Mouse (Mus musculus) intestine, embryonic 14.5 days (tissue): ENCODE measurements around the gene Unc50. TPM values are rescaled to one million over a fixed set of nuclear protein-coding genes. Genes with fewer than 3 reads are reported as not detected.

Source experiments
- ATAC-seq: fragments of 200-750 bp; cut with Nextera tagmentation; replicated peaks from 2 replicates; pipeline ENCODE4 v1.8.0; 2017; ENCODE audit warnings: low read depth, moderate number of reproducible peaks, moderate TSS enrichment, moderate library complexity; ENCODE audit not compliant: low FRiP score, low TSS enrichment
- DNase-seq: peaks from one replicate; pipeline ENCODE4 v3.0.0-alpha.2; 2018; ENCODE audit warnings: low spot score
- H3K27ac ChIP-seq: fragments of 300-500 bp; sonication (generic); 2 replicates; pipeline ENCODE4 v1.5.1; 2014; ENCODE audit warnings: low read depth, mild to moderate bottlenecking, control low read depth
- H3K27me3 ChIP-seq: fragments of 300-500 bp; sonication (generic); replicated peaks from 2 replicates; pipeline ENCODE4 v1.6.1; 2014; ENCODE audit warnings: low read length, control low read depth; ENCODE audit not compliant: control insufficient read depth, insufficient read depth
- H3K36me3 ChIP-seq: fragments of 300-500 bp; sonication (generic); 2 replicates; pipeline ENCODE4 v1.6.1; 2014; ENCODE audit warnings: low read length, control low read depth; ENCODE audit not compliant: control insufficient read depth, insufficient read depth
- H3K4me1 ChIP-seq: fragments of 300-500 bp; sonication (generic); replicated peaks from 2 replicates; pipeline ENCODE4 v1.6.1; 2014; ENCODE audit warnings: low read length, control low read depth, mixed read lengths; ENCODE audit not compliant: control insufficient read depth, insufficient read depth
- H3K4me2 ChIP-seq: fragments of 300-500 bp; sonication (generic); 2 replicates; pipeline ENCODE4 v1.6.1; 2014; ENCODE audit warnings: low read length
- H3K4me3 ChIP-seq: fragments of 300-500 bp; sonication (generic); 2 replicates; pipeline ENCODE4 v1.5.1; 2014; ENCODE audit warnings: low read depth, low read length, control low read depth, mixed read lengths
- H3K9ac ChIP-seq: fragments of 300-500 bp; sonication (generic); 2 replicates; pipeline ENCODE4 v1.6.1; 2014; ENCODE audit warnings: mild to moderate bottlenecking, low read length
- H3K9me3 ChIP-seq: fragments of 300-500 bp; sonication (generic); 2 replicates; pipeline ENCODE4 v1.6.1; 2016; ENCODE audit warnings: low read length, control low read depth; ENCODE audit not compliant: control insufficient read depth
- WGBS: fragments of 180-500 bp; shearing (Covaris S2); extraction: QIAGEN DNeasy Blood & Tissue Kit; methylation state at CpG from one replicate; pipeline ENCODE4 v1.1.7; 2014; 5-methylcytosine and 5-hydroxymethylcytosine counted together
- polyA plus RNA-seq: library from polyadenylated mRNA; unstranded; fragments of >200 nt; fragmentation: Nextera tagmentation; extraction: Ambion mirVana; gene quantifications from 2 replicates; pipeline ENCODE4 v1.2.1, GENCODE M21; 2014

Gene Unc50
- polyA plus RNA-seq, 1 experiment from 2014 or later: 133 TPM

GRCm38 (mm10) chr1:37477250-37477649 is 47.3 kb downstream of the Unc50 start:
- Histone ChIP-seq H3K27me3 (no peaks in the 10 kb centered on the region), H3K27ac (no peak overlapping the region), H3K9ac (no peak overlapping the region), H3K36me3 (no peaks in the 10 kb centered on the region), H3K9me3 (no peaks in the 10 kb centered on the region), H3K4me3 (no peak overlapping the region), H3K4me1 (no peaks in the 10 kb centered on the region), H3K4me2 (no peak overlapping the region)
- DNase-seq (no peak), ATAC-seq (no peak)
- WGBS: 91% methylated on average over 5 of the region's 5 CpGs

GRCm38 (mm10) chr1:37477928-37478327 is 48.0 kb downstream of the Unc50 start:
- ATAC-seq: no peak
- 52% methylated on average over 5 of the region's 5 CpGs for WGBS

GRCm38 (mm10) chr1:37478416-37478815 is 48.5 kb downstream of the Unc50 start:
- Histone ChIP-seq H3K27me3 (no peaks in the 10 kb centered on the region), H3K9ac (no peak overlapping the region), H3K4me1 (no peaks in the 10 kb centered on the region), H3K36me3 (no peaks in the 10 kb centered on the region), H3K4me3 (no peak overlapping the region), H3K9me3 (no peaks in the 10 kb centered on the region), H3K4me2 (no peak overlapping the region), H3K27ac (no peak overlapping the region)
- DNase-seq (no peak), ATAC-seq (no peak)
- 68% methylated on average over 7 of the region's 7 CpGs for WGBS

More at GRCm38 (mm10) chr1:37477928-37478327, 48.0 kb downstream of the Unc50 start:
- no peaks in the 10 kb centered on the region for H3K4me1 ChIP-seq
- no peak overlapping the region for H3K4me3 ChIP-seq
- H3K9ac ChIP-seq: no peak overlapping the region
- no peak overlapping the region for H3K4me2 ChIP-seq
- H3K36me3 ChIP-seq: no peaks in the 10 kb centered on the region
- H3K27ac ChIP-seq: no peak overlapping the region
- H3K27me3 ChIP-seq: no peaks in the 10 kb centered on the region
- no peak for DNase-seq
- H3K9me3 ChIP-seq: no peaks in the 10 kb centered on the region

GRCm38 (mm10) chr1:37479074-37479473 is 49.1 kb downstream of the Unc50 start:
- Histone ChIP-seq H3K4me2 (no peak overlapping the region), H3K36me3 (no peaks in the 10 kb centered on the region), H3K4me1 (no peaks in the 10 kb centered on the region), H3K4me3 (no peak overlapping the region), H3K27ac (no peak overlapping the region), H3K9ac (no peak overlapping the region), H3K27me3 (no peaks in the 10 kb centered on the region), H3K9me3 (no peaks in the 10 kb centered on the region)
- WGBS: 77% methylated on average over 9 of the region's 9 CpGs
- DNase-seq: peak; percentile 65
- ATAC-seq: no peak

GRCm38 (mm10) chr1:37479759-37480158 is 49.8 kb downstream of the Unc50 start:
- no peak for DNase-seq
- WGBS: 77% methylated on average over 8 of the region's 8 CpGs
- Histone ChIP-seq H3K9me3 (no peaks in the 10 kb centered on the region), H3K4me3 (no peak overlapping the region), H3K27me3 (no peaks in the 10 kb centered on the region), H3K4me2 (no peak overlapping the region), H3K27ac (no peak overlapping the region), H3K4me1 (no peaks in the 10 kb centered on the region), H3K9ac (no peak overlapping the region), H3K36me3 (no peaks in the 10 kb centered on the region)
- no peak for ATAC-seq

GRCm38 (mm10) chr1:37480731-37481130 is 50.8 kb downstream of the Unc50 start:
- no peaks in the 10 kb centered on the region for H3K4me1 ChIP-seq
- H3K27me3 ChIP-seq: no peaks in the 10 kb centered on the region
- H3K36me3 ChIP-seq: no peaks in the 10 kb centered on the region
- H3K9ac ChIP-seq: no peak overlapping the region
- no peak for ATAC-seq
- no peaks in the 10 kb centered on the region for H3K9me3 ChIP-seq
- no peak for DNase-seq
- no peak overlapping the region for H3K4me2 ChIP-seq
- WGBS: 87% methylated on average over 6 of the region's 6 CpGs
- no peak overlapping the region for H3K4me3 ChIP-seq
- H3K27ac ChIP-seq: no peak overlapping the region

- Histone ChIP-seq H3K4me3 (no peak overlapping the region), H3K27ac (no peak overlapping the region), H3K9me3 (no peaks in the 10 kb centered on the region), H3K36me3 (no peaks in the 10 kb centered on the region), H3K9ac (no peak overlapping the region), H3K4me2 (no peak overlapping the region), H3K27me3 (no peaks in the 10 kb centered on the region), H3K4me1 (no peaks in the 10 kb centered on the region)
- DNase-seq: no peak
- ATAC-seq: no peak
- 78% methylated on average over 2 of the region's 2 CpGs for WGBS
These were observed 51.4 kb downstream of the Unc50 start for GRCm38 (mm10) chr1:37481331-37481730.

GRCm38 (mm10) chr1:37484612-37485011 is 54.7 kb downstream of the Unc50 start:
- ATAC-seq: no peak
- H3K4me1 ChIP-seq: no peaks in the 10 kb centered on the region
- H3K27ac ChIP-seq: no peak overlapping the region
- no peak overlapping the region for H3K4me2 ChIP-seq
- H3K4me3 ChIP-seq: no peak overlapping the region
- H3K9ac ChIP-seq: no peak overlapping the region
- H3K27me3 ChIP-seq: no peaks in the 10 kb centered on the region
- no peak for DNase-seq
- 95% methylated on average over 4 of the region's 4 CpGs for WGBS
- H3K36me3 ChIP-seq: peaks cover 19% of the 10 kb centered on the region
- no peaks in the 10 kb centered on the region for H3K9me3 ChIP-seq

GRCm38 (mm10) chr1:37486439-37486838 is 56.5 kb downstream of the Unc50 start:
- H3K4me2 ChIP-seq: no peak overlapping the region
- no peaks in the 10 kb centered on the region for H3K27me3 ChIP-seq
- peaks cover 23% of the 10 kb centered on the region for H3K36me3 ChIP-seq
- no peak for DNase-seq
- no peaks in the 10 kb centered on the region for H3K9me3 ChIP-seq
- no peak overlapping the region for H3K4me3 ChIP-seq
- no peak for ATAC-seq
- H3K9ac ChIP-seq: no peak overlapping the region
- no peak overlapping the region for H3K27ac ChIP-seq
- no peaks in the 10 kb centered on the region for H3K4me1 ChIP-seq
- 88% methylated on average over 1 of the region's 1 CpGs for WGBS
